Mouse (Mus musculus): Measurements from ENCODE around the gene Mkrn1. TPM values are rescaled to one million over a fixed set of nuclear protein-coding genes. Genes with fewer than 3 reads are reported as not detected.
"Not testable (repeated sequence)": the region's sequence is repeated elsewhere in the genome, so short reads cannot be mapped to it uniquely, and the experiment has no call there.

The Mkrn1 gene
- polyA plus RNA-seq, 1 experiment from 2014 or later, result 66.8 TPM

DNA sequence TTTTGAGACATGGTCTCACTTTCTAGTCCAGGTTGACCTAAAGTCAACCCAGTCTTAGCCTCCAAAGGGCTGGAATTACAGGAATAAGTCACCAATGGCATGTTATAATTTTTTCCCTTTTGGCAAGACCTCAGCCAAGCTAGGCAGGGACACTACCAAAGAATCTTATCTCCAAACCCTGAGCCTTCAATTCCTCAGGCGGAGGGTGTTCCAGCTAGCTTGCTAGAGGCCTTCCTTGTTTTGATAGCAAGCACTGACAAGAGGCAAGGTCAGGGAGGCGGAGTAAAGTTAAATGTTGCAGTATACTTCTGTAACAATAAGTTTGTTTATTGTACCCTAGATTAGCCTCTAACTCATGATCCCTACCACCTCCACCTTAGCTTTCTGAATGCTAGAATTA is 4.9 kb upstream of the Mkrn1 start:
- DNase-seq (ENCODE audit: low spot score), result no peak
- H3K4me2 ChIP-seq (ENCODE audit: low read length), result no peak overlapping the region
- no peaks in the 10 kb centered on the region for H3K9me3 ChIP-seq (replicated peaks; ENCODE audit: low read length)
- H3K9ac ChIP-seq (ENCODE audit: low read depth, low read length), result no peak overlapping the region
- TF ChIP-seq CTCF (IDR thresholded peaks at IDR 0.05; ENCODE audit: low read depth), result no peak
- H3K27ac ChIP-seq, result no peak overlapping the region
- WGBS, result 74% methylated on average over 2 of the region's 2 CpGs
- H3K36me3 ChIP-seq (ENCODE audit: insufficient read depth, low read length), result no peaks in the 10 kb centered on the region
- no peak for ATAC-seq (replicated peaks; ENCODE audit: low FRiP score, low read depth)
- H3K4me1 ChIP-seq (replicated peaks; ENCODE audit: insufficient read depth, low read length), result no peaks in the 10 kb centered on the region
- H3K4me3 ChIP-seq (replicated peaks; ENCODE audit: low read depth, low read length), result no peak overlapping the region
- no peaks in the 10 kb centered on the region for H3K27me3 ChIP-seq (ENCODE audit: insufficient read depth, low read length)

- TF ChIP-seq CTCF (IDR thresholded peaks at IDR 0.05; ENCODE audit: low read depth), result no peak
- Histone ChIP-seq H3K4me3 (replicated peaks; ENCODE audit: low read depth, low read length) (no peak overlapping the region), H3K36me3 (ENCODE audit: insufficient read depth, low read length) (no peaks in the 10 kb centered on the region), H3K27ac (no peak overlapping the region), H3K27me3 (ENCODE audit: insufficient read depth, low read length) (no peaks in the 10 kb centered on the region), H3K4me2 (ENCODE audit: low read length) (no peak overlapping the region), H3K9me3 (replicated peaks; ENCODE audit: low read length) (no peaks in the 10 kb centered on the region), H3K9ac (ENCODE audit: low read depth, low read length) (no peak overlapping the region), H3K4me1 (replicated peaks; ENCODE audit: insufficient read depth, low read length) (no peaks in the 10 kb centered on the region)
- DNase-seq (ENCODE audit: low spot score) (no peak), ATAC-seq (replicated peaks; ENCODE audit: low FRiP score, low read depth) (no peak)
- WGBS, result 92% methylated on average over 7 of the region's 7 CpGs
Observed at GRCm38 (mm10) chr6:39423686-39424085, 3.4 kb upstream of the Mkrn1 start.

DNA sequence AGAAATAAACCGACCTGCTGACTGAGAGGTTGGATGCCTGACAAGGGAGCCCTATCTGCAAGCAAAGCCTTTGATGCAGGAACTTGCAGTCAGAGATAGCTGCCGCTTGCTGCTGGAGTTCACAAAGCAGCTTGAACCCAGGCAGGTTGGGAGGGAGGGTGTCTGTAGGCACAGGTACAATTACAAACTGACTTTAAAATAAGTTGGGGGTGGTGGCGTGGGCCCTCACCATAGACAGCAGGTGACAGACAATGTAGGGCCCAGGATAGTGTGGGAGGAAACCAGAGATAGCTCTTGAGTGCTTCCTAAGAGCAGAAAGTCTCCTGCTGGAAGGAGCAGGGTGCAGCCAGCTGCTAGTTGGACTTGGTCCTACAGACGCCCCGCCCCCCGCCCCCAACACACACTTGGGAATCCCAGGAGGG is 2.9 kb upstream of the Mkrn1 start:
- Histone ChIP-seq H3K4me1 (replicated peaks; ENCODE audit: insufficient read depth, low read length) (no peaks in the 10 kb centered on the region), H3K4me2 (ENCODE audit: low read length) (no peak overlapping the region), H3K9ac (ENCODE audit: low read depth, low read length) (no peak overlapping the region), H3K27ac (no peak overlapping the region), H3K27me3 (ENCODE audit: insufficient read depth, low read length) (no peaks in the 10 kb centered on the region), H3K9me3 (replicated peaks; ENCODE audit: low read length) (no peaks in the 10 kb centered on the region), H3K4me3 (replicated peaks; ENCODE audit: low read depth, low read length) (no peak overlapping the region), H3K36me3 (ENCODE audit: insufficient read depth, low read length) (no peaks in the 10 kb centered on the region)
- ATAC-seq (replicated peaks; ENCODE audit: low FRiP score, low read depth) (no peak), DNase-seq (ENCODE audit: low spot score) (no peak)
- 64% methylated on average over 6 of the region's 6 CpGs for WGBS
- no peak for TF ChIP-seq CTCF (IDR thresholded peaks at IDR 0.05; ENCODE audit: low read depth)

DNA sequence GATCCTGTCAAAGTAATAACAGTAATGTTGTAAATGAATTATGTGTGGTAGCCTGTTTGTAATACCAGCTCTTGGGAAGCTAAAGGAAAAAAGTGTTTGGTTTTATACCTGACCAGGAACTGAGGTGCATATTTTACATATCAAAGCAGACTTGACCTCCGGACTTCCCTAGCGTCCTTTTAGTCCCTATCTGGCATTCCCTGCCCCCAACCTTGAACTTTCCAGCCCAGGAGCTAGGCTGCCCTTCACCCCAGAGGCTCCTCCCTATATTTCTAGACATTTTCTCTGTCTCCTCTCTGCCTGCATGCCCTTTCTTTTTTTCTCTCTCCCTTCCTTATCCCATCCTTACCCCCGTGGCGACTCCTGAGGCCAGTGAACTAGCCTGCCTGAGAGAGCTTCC is 605 bp upstream of the Mkrn1 start:
- Histone ChIP-seq H3K36me3 (ENCODE audit: insufficient read depth, low read length) (no peaks in the 10 kb centered on the region), H3K9me3 (replicated peaks; ENCODE audit: low read length) (no peaks in the 10 kb centered on the region), H3K27me3 (ENCODE audit: insufficient read depth, low read length) (no peaks in the 10 kb centered on the region), H3K27ac (no peak overlapping the region), H3K4me3 (replicated peaks; ENCODE audit: low read depth, low read length) (no peak overlapping the region), H3K9ac (ENCODE audit: low read depth, low read length) (no peak overlapping the region), H3K4me1 (replicated peaks; ENCODE audit: insufficient read depth, low read length) (no peaks in the 10 kb centered on the region), H3K4me2 (ENCODE audit: low read length) (peak overlapping the region; percentile 66; the same call in 1 of the 2 replicates)
- 50% methylated on average over 4 of the region's 4 CpGs for WGBS
- DNase-seq (ENCODE audit: low spot score) (no peak), ATAC-seq (replicated peaks; ENCODE audit: low FRiP score, low read depth) (no peak)
- TF ChIP-seq CTCF (IDR thresholded peaks at IDR 0.05; ENCODE audit: low read depth), result no peak

- peak overlapping the region; percentile 99 for H3K4me3 ChIP-seq (replicated peaks; ENCODE audit: low read depth, low read length)
- under 1% methylated on average over 43 of the region's 43 CpGs for WGBS
- no peak for TF ChIP-seq CTCF (IDR thresholded peaks at IDR 0.05; ENCODE audit: low read depth)
- no peaks in the 10 kb centered on the region for H3K36me3 ChIP-seq (ENCODE audit: insufficient read depth, low read length)
- DNase-seq (ENCODE audit: low spot score), result peak; percentile 44
- peak overlapping the region; percentile 89 for H3K9ac ChIP-seq (ENCODE audit: low read depth, low read length)
- peak overlapping the region; percentile 66 for H3K4me2 ChIP-seq (ENCODE audit: low read length)
- no peaks in the 10 kb centered on the region for H3K4me1 ChIP-seq (replicated peaks; ENCODE audit: insufficient read depth, low read length)
- peak overlapping the region; percentile 91 for H3K27ac ChIP-seq
- no peak for ATAC-seq (replicated peaks; ENCODE audit: low FRiP score, low read depth)
- no peaks in the 10 kb centered on the region for H3K9me3 ChIP-seq (replicated peaks; ENCODE audit: low read length)
- H3K27me3 ChIP-seq (ENCODE audit: insufficient read depth, low read length), result no peaks in the 10 kb centered on the region
Observed at GRCm38 (mm10) chr6:39419386-39419850, 844 bp downstream of the Mkrn1 start.

DNA sequence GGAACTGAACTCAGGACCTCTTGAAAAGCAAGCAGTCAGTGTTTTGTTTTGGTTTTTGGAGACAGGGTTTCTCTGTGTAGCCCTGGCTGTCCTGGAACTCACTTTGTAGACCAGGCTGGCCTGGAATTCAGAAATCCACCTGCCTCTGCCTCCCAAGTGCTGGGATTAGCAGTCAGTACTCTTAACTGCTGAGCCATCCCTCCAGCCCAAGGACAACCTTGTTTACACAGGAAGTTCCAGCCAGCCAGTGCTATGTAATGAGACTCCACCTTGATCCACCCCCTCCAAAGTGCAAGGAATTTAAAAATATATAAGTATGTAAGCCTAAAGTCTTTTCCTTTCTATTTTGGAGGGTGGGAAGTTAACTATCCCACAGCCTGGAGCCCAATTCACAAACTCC is 3.6 kb downstream of the Mkrn1 start:
- H3K27me3 ChIP-seq (ENCODE audit: insufficient read depth, low read length); H3K4me3 ChIP-seq (replicated peaks; ENCODE audit: low read depth, low read length); H3K27ac ChIP-seq; H3K4me2 ChIP-seq (ENCODE audit: low read length); ATAC-seq (replicated peaks; ENCODE audit: low FRiP score, low read depth); H3K9ac ChIP-seq (ENCODE audit: low read depth, low read length); DNase-seq (ENCODE audit: low spot score); H3K9me3 ChIP-seq (replicated peaks; ENCODE audit: low read length); H3K4me1 ChIP-seq (replicated peaks; ENCODE audit: insufficient read depth, low read length); H3K36me3 ChIP-seq (ENCODE audit: insufficient read depth, low read length): not testable (repeated sequence)

DNA sequence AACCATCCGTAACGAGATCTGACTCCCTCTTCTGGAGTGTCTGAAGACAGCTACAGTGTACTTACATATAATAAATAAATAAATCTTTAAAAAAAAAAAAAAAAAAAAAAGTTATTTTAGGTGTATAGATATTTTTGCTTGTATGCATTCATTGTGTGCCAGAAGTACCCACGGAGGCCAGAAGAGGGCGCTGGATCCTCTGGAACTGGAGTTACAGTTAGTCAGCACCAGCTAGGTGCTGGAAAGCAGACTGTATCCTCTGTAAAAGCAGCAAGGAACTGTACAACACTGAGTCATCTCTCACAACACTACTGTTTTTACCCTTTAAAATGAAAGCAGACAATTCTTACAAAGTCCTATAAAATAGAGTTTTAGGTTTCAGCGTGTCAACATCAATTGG is 4.5 kb downstream of the Mkrn1 start:
- H3K4me1 ChIP-seq (replicated peaks; ENCODE audit: insufficient read depth, low read length), result no peaks in the 10 kb centered on the region
- H3K9ac ChIP-seq (ENCODE audit: low read depth, low read length), result no peak overlapping the region
- H3K4me2 ChIP-seq (ENCODE audit: low read length), result no peak overlapping the region
- no peaks in the 10 kb centered on the region for H3K9me3 ChIP-seq (replicated peaks; ENCODE audit: low read length)
- ATAC-seq (replicated peaks; ENCODE audit: low FRiP score, low read depth) (no peak), DNase-seq (ENCODE audit: low spot score) (peak; percentile 48)
- H3K36me3 ChIP-seq (ENCODE audit: insufficient read depth, low read length), result no peaks in the 10 kb centered on the region
- peak; percentile 73 for TF ChIP-seq CTCF (IDR thresholded peaks at IDR 0.05; ENCODE audit: low read depth)
- no peak overlapping the region for H3K4me3 ChIP-seq (replicated peaks; ENCODE audit: low read depth, low read length)
- H3K27ac ChIP-seq, result no peak overlapping the region
- 59% methylated on average over 3 of the region's 5 CpGs for WGBS
- no peaks in the 10 kb centered on the region for H3K27me3 ChIP-seq (ENCODE audit: insufficient read depth, low read length)

Measured in kidney, postnatal 0 days (tissue).